Mouse (Mus musculus) lung, postnatal 0 days (tissue): ENCODE measurements around the gene Il1r1. TPM values are rescaled to one million over a fixed set of nuclear protein-coding genes. Genes with fewer than 3 reads are reported as not detected.

Experiments used
- ATAC-seq: fragments of 200-750 bp; cut with Nextera tagmentation; 2 replicates; pipeline ENCODE4 v1.8.0; 2017; ENCODE audit warnings: moderate library complexity
- DNase-seq: peaks from one replicate; pipeline ENCODE4 v3.0.0-alpha.2; 2016; ENCODE audit warnings: low spot score
- H3K27ac ChIP-seq: fragments of 300-500 bp; sonication (generic); 2 replicates; pipeline ENCODE4 v1.5.1; 2014; ENCODE audit warnings: antibody characterized with exemption, mild to moderate bottlenecking, low read length, mixed read lengths
- H3K27me3 ChIP-seq: fragments of 300-500 bp; sonication (generic); replicated peaks from 2 replicates; pipeline ENCODE4 v1.6.1; 2014; ENCODE audit warnings: low read length, mixed read lengths; ENCODE audit not compliant: insufficient read depth
- H3K36me3 ChIP-seq: fragments of 300-500 bp; sonication (generic); 2 replicates; pipeline ENCODE4 v1.6.1; 2014; ENCODE audit warnings: low read length, mixed read lengths; ENCODE audit not compliant: insufficient read depth
- H3K4me1 ChIP-seq: fragments of 300-500 bp; sonication (generic); 2 replicates; pipeline ENCODE4 v1.6.1; 2014; ENCODE audit warnings: antibody characterized with exemption, low read depth, low read length, mixed read lengths; ENCODE audit not compliant: insufficient read depth
- H3K4me2 ChIP-seq: fragments of 300-500 bp; sonication (generic); replicated peaks from 2 replicates; pipeline ENCODE4 v1.6.1; 2014; ENCODE audit warnings: low read depth, mild to moderate bottlenecking, low read length, moderate library complexity, mixed read lengths
- H3K4me3 ChIP-seq: fragments of 300-500 bp; sonication (generic); 2 replicates; pipeline ENCODE4 v1.5.1; 2014; ENCODE audit warnings: low read depth, low read length
- H3K9ac ChIP-seq: fragments of 300-500 bp; sonication (generic); replicated peaks from 2 replicates; pipeline ENCODE4 v1.6.1; 2014; ENCODE audit warnings: low read depth, mild to moderate bottlenecking
- H3K9me3 ChIP-seq: fragments of 300-500 bp; sonication (generic); 2 replicates; pipeline ENCODE4 v1.6.1; 2016; ENCODE audit warnings: low read length, mixed read lengths
- CTCF ChIP-seq: IDR thresholded peaks from 2 replicates; pipeline ENCODE4 v1.5.1; 2016; ENCODE audit warnings: antibody characterized with exemption, mild to moderate bottlenecking
- EP300 ChIP-seq: IDR thresholded peaks from 2 replicates; pipeline ENCODE4 v1.6.1; 2016; ENCODE audit warnings: antibody characterized with exemption, mild to moderate bottlenecking, control low read depth
- WGBS: fragments of 180-500 bp; shearing (Covaris S2); extraction: QIAGEN DNeasy Blood & Tissue Kit; methylation state at CpG from one replicate; pipeline ENCODE4 v1.1.7; 2014; 5-methylcytosine and 5-hydroxymethylcytosine counted together
- polyA plus RNA-seq: library from polyadenylated mRNA; unstranded; fragments of >200 nt; fragmentation: Nextera tagmentation; extraction: Ambion mirVana; gene quantifications from 2 replicates; pipeline ENCODE4 v1.2.1, GENCODE M21; 2015

The Il1r1 gene
- polyA plus RNA-seq, 1 experiment from 2014 or later = 13.5 TPM

GRCm38 (mm10) chr1:40275285-40276013 is 50.6 kb downstream of the Il1r1 start:
- TF ChIP-seq CTCF (no peak), EP300 (peak; percentile 61)
- DNase-seq = peak; percentile 74
- Histone ChIP-seq H3K4me3 (no peak overlapping the region), H3K9me3 (no peaks in the 10 kb centered on the region), H3K27me3 (no peaks in the 10 kb centered on the region), H3K4me2 (no peak overlapping the region), H3K4me1 (peaks cover 5% of the 10 kb centered on the region; the same call in 1 of the 2 replicates), H3K27ac (peak overlapping the region; percentile 9), H3K36me3 (0 out of 2 replicates have a peak, but pooled peaks cover 3% of the 10 kb centered on the region), H3K9ac (no peak overlapping the region)
- peak; percentile 79 for ATAC-seq
- WGBS = 52% methylated on average over 10 of the region's 10 CpGs

GRCm38 (mm10) chr1:40277944-40278343 is 53.1 kb downstream of the Il1r1 start:
- Histone ChIP-seq H3K36me3 (0 out of 2 replicates have a peak, but pooled peaks cover 3% of the 10 kb centered on the region), H3K9me3 (no peaks in the 10 kb centered on the region), H3K27me3 (no peaks in the 10 kb centered on the region), H3K27ac (no peak overlapping the region), H3K4me2 (no peak overlapping the region), H3K9ac (no peak overlapping the region), H3K4me1 (peaks cover 5% of the 10 kb centered on the region; the same call in 1 of the 2 replicates), H3K4me3 (no peak overlapping the region)
- DNase-seq = no peak
- no peak for ATAC-seq
- no peak for TF ChIP-seq EP300
- no peak for TF ChIP-seq CTCF
- WGBS = 76% methylated on average over 4 of the region's 4 CpGs

- Histone ChIP-seq H3K36me3 (0 out of 2 replicates have a peak, but pooled peaks cover 3% of the 10 kb centered on the region), H3K27ac (no peak overlapping the region), H3K4me2 (no peak overlapping the region), H3K9ac (no peak overlapping the region), H3K27me3 (no peaks in the 10 kb centered on the region), H3K4me1 (peaks cover 5% of the 10 kb centered on the region; the same call in 1 of the 2 replicates), H3K4me3 (no peak overlapping the region), H3K9me3 (no peaks in the 10 kb centered on the region)
- TF ChIP-seq EP300 (no peak), CTCF (no peak)
- WGBS = 93% methylated on average over 2 of the region's 2 CpGs
- DNase-seq (no peak), ATAC-seq (no peak)
These were observed 53.8 kb downstream of the Il1r1 start for GRCm38 (mm10) chr1:40278720-40279119.

- H3K27ac ChIP-seq = no peak overlapping the region
- ATAC-seq = peak; percentile 72
- H3K9me3 ChIP-seq = no peaks in the 10 kb centered on the region
- 0 out of 2 replicates have a peak, but pooled peaks cover 3% of the 10 kb centered on the region for H3K36me3 ChIP-seq
- DNase-seq = peak; percentile 77
- H3K9ac ChIP-seq = no peak overlapping the region; the same call in 1 of the 2 replicates
- peaks cover 5% of the 10 kb centered on the region; the same call in 1 of the 2 replicates for H3K4me1 ChIP-seq
- WGBS = 54% methylated on average over 11 of the region's 11 CpGs
- no peak overlapping the region for H3K4me3 ChIP-seq
- TF ChIP-seq EP300 (peak; percentile 56), CTCF (no peak)
- H3K27me3 ChIP-seq = no peaks in the 10 kb centered on the region
- H3K4me2 ChIP-seq = no peak overlapping the region
These were observed 54.4 kb downstream of the Il1r1 start for GRCm38 (mm10) chr1:40279182-40279743.

- Histone ChIP-seq H3K27me3 (no peaks in the 10 kb centered on the region), H3K4me1 (peaks cover 3% of the 10 kb centered on the region; the same call in 1 of the 2 replicates), H3K27ac (no peak overlapping the region), H3K4me2 (no peak overlapping the region), H3K9ac (no peak overlapping the region), H3K36me3 (0 out of 2 replicates have a peak, but pooled peaks cover 3% of the 10 kb centered on the region), H3K4me3 (no peak overlapping the region), H3K9me3 (no peaks in the 10 kb centered on the region)
- no peak for TF ChIP-seq EP300
- no peak for TF ChIP-seq CTCF
- ATAC-seq (no peak), DNase-seq (no peak)
- 68% methylated on average over 4 of the region's 4 CpGs for WGBS
These were observed 57.1 kb downstream of the Il1r1 start for GRCm38 (mm10) chr1:40281950-40282349.

- ATAC-seq (no peak), DNase-seq (no peak)
- WGBS = 52% methylated on average over 3 of the region's 3 CpGs
These were observed 57.5 kb downstream of the Il1r1 start for GRCm38 (mm10) chr1:40282394-40282793.

More at GRCm38 (mm10) chr1:40282394-40282793, 57.5 kb downstream of the Il1r1 start:
- Histone ChIP-seq H3K36me3 (0 out of 2 replicates have a peak, but pooled peaks cover 3% of the 10 kb centered on the region), H3K27ac (no peak overlapping the region), H3K4me3 (no peak overlapping the region), H3K4me1 (peaks cover 3% of the 10 kb centered on the region; the same call in 1 of the 2 replicates), H3K27me3 (no peaks in the 10 kb centered on the region), H3K4me2 (no peak overlapping the region), H3K9me3 (no peaks in the 10 kb centered on the region), H3K9ac (no peak overlapping the region)
- TF ChIP-seq CTCF = no peak
- TF ChIP-seq EP300 = no peak
